Mouse (Mus musculus) heart, adult 9 months (tissue): Measurements from ENCODE around the gene Ssu72.
"Not testable (repeated sequence)": the region's sequence is repeated elsewhere in the genome, so short reads cannot be mapped to it uniquely, and the experiment has no call there.

ENCODE experiments used
- DNase-seq, 2 experiments: peaks; one replicate each; pipeline ENCODE4 v3.0.0; 2022; ENCODE audit warnings: low spot score in 2 of 2

The Ssu72 gene

DNA sequence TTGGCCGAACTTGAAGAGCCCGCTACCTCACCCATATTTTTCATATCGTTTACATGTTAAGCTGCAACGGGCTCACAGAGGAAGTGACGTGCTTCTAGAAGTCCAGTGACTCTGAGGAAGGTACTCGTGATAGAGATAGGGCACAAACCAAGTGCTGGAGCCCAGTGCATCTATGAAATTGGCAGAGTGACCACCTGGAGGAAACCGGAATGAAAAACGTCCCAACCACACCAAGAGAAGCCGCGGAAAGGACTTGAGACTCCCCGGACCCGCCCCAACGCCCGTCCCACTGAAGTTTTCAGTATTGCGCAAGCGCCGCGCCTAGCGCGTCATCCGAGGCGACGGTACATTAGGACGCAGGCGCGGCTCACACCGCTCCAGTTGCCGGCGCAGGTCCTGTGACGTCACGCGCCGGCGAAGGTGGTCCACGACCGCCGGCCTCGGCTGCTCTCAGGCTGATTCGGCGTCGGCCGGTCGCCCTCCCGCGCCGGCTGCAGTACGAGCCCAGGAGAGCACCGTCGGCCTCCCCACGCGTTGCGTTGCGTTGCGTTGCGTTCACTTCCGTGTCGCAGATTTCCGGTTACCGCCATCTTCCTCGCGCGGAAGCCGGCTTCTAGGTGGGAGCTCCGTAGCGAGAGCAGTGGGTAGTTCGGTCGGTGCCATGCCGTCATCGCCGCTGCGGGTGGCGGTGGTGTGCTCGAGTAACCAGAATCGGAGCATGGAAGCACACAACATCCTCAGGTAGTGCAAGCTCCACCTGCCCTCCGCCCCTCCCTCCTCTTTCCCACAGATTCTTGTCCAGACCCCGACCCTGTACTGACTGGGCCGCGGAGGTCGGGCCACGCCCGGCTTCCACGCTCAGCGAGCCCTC lies at the start of gene Ssu72:
Ssu72 (plus strand) TSS at position 80 of the 871 bp plus-strand sequence.
- peak; percentile 93 to 96 for DNase-seq

DNA sequence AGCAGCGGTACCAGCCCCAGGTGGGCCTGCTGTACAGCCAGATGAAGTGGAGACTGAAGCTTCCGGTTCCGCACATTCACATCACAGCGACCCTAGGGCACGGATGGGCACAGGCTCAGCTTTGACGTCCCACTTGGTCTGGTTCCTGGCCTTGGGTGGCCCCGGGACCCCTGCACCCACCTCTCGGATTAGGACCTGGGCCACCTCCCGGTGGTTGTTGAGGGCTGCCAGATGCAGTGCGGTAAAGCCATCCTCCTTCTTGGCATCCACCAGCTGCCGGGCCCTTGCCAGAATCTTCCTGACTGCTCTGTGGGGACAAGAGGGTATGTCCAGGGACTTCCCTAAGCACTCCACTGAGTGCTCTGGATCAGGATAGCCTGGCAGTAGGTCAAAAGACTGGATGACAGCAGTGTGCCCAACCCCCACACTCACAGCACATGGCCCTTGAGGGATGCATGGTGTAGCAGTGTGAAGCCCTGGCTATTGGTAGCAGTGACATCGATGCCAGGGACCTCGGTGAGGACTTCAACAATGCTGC lies 48.3 kb upstream of the Ssu72 start:
- no peak for DNase-seq

DNA sequence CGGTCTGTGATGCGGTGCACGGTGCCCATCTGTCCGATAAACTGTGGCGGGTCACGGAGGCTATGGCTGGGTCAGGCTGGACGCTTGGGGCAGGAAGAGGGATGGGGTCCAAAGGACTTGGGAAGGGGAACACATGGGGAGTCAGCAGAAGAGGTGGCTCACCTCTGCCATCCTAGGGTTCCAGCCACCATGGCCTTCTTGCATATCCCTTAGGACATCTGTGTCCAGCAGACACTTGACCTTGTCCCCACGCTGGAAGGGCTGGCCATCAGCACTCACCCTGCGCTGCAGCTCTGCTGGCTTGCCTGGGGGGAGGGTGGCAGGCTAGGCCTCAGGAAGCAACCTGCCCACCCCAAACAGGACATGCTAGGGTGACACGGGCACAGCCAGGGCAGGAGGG lies 45.6 kb upstream of the Ssu72 start:
- DNase-seq: no peak

DNA sequence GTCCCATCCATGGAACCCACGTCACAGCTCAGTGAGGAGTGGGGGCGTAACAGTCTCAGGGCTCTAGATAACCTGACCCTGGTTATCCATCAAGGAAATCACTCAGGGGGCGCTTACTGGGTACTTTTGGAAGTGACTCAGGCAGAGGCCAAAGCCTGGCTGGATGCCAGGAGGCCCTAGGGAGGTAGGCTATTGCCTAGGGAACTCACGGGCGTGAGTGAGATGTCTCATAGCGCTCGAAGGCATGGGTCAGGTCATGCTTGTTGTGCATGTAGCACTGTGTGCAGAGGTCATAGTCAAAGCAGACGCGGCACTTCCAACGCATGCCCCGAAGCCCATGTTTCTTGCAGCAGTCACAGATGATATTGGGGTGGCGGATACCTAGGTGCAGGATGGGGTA lies 44.0 kb upstream of the Ssu72 start:
- DNase-seq: no peak

DNA sequence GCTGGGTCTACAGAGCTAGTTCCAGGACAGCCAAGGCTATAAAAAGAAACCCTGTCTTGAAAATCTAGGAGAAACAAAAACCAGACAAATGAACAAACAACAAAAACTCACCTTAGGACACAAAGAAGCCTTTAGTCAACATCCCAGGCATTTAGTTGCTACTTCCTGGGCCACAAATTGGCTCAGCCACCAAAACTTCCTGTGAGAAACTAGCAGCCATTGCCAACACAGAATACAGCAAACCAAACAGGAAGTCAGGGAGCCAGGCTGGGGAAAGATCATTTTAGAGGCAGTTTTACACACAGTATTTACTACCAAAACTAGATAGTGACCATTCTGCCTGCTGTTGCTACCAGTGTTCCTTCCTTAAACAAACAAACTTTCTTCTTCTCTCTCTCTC lies 37.7 kb upstream of the Ssu72 start:
- DNase-seq: no peak

DNA sequence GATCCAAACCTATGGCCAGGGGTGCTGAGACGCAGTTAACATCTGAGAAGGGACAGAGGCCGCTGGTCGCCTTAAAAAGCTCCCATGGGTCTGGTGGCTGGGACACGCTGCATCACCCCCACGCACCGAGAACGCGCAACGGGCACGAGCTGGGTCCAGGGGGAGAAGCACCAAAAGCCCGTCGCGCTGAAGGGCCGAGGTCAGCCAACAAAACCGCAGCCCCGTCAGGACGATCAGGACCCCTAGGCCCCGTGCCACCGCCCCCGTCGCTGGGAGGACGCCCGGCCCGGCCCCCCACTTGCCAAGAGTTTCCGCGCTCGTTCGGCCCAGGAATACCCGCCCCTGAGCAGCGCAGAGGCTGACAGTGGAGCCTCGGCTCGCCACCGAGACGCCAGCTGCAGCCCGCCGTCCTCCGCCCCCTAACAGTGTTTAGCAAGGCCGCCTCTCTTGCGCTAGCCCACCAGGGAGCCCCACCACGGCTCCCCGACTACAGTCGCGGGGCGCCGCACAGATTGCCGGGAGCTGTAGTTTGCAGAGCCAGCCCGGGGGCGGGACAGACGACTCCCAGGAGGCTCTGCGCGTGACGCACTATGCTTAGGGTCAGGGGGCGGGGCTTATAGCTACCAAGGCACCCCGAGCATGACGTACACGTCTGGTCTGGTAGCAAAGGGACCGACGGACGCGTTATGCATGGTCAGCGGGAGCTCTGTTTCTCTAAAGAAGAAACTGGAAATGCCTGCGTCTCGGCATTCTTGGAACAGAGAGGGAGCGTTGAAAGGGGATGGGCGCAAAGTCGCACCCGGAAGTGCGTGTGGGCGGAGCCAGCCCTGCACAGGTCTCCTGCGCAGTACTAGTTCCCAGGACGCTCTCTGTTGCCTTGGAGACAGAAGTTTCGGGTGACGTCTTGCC lies 35.7 kb upstream of the Ssu72 start, which contains the start of gene Mib2:
Mib2 (minus strand) TSS at position 510 of the 909 bp plus-strand sequence.
- DNase-seq: peak; percentile 96 to 98

DNA sequence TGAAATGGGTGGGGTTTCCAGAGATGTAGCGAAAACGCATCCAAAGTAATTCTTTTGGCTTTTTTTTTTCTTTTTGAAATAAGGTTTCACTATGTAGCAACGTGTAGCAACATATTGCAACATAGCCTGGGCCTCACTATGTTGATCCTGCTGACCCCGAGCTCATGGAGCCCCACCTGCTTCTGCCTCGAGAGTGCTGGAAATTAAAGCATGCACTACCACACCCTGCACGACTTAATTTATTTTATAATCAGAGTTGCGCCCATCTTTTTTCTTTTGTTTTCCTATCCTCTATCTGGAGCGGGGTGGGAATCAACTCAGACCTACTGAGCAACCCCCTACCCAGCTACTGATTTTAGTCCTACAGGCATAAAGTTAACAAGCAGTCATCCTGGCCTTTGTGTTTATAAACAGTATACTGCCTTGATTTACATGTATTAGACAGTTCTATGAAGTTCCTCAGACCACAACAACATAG lies 35.0 kb upstream of the Ssu72 start:
- DNase-seq: no peak

DNA sequence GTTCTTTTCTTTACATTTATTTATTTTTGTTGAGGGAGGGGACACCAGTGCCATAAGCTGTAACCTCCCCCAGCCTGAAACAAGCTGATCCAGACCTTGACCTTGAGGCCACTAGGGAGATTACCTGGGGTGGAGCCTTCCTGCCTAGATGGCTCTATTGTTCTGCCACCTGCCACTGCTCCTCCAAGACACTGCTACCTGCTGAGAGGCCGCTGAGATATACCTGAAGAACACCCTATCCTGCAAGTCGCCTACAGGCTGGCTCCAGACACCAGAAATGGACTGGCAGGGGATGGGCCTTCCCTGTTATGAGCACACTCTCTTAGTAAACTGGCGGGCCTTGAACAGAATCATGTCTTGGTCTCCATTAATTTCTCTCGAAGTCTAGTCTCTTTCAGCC lies 34.4 kb upstream of the Ssu72 start:
- DNase-seq: not testable (repeated sequence)

DNA sequence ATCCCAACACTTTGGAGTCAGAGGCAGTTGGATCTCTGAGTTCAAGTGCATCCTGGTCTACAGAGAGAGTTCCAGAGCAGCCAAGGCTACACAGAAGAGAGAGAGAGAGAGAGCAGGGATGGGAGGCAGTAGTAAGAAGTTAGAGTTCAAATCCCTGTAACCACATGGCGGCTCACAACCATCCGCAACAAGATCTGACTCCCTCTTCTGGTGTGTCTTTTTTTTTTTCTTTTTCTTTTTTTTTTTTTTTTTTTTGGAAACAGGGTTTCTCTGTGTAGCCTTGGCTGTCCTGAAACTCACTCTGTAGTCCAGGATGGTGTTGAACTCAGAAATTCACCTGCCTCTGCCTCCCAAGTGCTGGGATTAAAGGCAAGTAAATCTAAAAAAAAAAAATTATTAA lies 32.5 kb upstream of the Ssu72 start:
- DNase-seq: no peak

DNA sequence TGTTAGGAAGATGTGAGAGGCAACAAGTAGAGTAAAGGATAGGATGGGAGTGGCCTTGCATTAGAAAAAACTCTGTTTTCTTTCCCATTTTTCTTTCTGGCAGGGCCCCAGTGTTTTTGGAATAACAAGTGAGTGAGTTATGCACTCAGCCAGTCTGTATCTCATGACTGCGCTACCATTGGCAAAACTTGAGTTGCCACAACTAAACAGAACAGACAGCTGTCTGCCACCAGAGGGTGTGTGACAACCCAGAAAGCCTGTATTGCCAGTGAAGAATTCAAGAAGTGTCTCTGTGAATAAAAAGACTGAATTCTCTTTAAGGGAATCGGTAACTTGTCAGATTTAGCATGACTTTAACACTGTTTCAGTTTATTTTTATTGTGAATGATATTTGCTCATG lies 28.6 kb upstream of the Ssu72 start:
- DNase-seq: no peak

DNA sequence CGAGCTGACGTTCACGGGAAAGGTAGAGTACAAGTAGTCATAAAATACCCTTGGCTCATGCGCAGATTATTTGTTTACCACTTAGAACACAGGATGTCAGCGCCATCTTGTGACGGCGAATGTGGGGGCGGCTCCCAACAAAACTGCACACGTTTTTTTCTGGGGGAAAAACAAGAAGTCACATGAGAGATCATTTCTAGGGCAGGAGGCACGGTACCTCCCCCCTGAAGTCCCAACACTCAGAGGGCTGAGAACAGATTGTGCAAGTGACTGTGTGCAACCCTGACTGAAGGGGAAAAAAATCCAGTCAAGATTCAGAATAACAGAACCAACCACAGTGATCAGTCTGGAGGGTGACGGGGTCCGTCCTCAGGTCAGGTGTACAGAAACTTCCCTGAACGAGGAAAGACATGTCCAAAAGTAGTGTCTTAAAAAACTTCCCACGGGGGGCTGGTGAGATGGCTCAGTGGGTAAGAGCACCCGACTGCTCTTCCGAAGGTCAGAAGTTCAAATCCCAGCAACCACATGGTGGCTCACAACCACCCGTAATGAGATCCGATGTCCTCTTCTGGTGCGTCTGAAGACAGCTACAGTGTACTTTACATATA lies 20.8 kb upstream of the Ssu72 start:
- DNase-seq: not testable (repeated sequence)

DNA sequence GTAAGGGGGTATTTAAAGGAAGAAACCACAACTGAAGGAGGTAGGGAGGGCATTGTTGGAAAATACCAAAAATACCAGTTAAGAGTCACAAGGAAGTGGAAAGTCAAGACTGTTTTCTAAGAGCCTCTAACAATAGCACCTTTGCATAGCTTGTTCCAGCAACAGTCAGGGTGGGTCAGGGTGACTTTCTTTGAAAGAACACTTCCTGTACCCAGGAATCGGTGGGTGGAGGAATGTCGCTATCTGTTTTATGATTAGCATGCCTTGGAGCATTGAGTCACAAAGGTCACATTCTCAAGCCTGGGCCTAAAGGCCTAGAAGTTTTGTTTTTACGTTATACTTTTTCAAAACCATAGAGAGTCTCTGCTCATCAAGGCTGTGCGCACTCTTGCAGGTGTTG lies 16.8 kb upstream of the Ssu72 start:
- not testable (repeated sequence) for DNase-seq

DNA sequence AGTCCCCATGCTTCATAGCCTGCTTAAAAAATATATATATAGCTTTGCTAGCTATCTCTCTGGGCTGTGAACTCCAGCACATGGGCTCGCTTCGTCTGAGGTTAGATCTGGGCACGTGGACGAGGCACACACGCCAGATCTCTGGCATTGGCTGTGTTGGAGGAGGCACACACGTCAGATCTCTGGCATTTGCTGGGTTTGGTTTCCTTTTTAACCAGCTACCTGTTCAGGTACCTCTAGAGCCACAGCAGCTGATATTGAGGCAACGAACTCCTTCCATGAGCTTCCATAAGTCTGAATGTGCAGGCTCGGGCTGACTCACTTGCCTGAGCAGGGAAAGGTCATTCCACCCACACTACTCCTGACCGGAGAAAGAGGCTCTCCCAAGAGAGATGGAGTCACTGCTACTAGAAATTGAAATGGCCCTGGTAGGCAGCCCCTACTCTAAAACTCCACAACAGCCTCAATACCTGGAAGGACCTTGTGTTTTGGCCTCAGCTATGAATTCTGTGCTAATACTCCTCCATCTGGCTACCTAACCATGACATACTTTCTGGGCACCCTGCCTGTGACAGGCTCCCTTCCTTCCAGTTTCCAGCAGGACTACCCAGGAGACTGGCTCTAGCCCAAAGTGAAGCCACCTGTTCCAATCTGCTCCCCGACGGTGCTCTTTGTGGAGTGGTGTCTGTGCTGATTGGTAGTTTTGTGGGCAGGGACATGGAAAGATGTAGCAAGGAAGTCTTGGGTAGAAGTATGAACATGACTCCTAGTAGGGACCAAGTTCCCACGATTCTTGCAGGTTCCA lies 13.8 kb upstream of the Ssu72 start:
- no peak for DNase-seq

DNA sequence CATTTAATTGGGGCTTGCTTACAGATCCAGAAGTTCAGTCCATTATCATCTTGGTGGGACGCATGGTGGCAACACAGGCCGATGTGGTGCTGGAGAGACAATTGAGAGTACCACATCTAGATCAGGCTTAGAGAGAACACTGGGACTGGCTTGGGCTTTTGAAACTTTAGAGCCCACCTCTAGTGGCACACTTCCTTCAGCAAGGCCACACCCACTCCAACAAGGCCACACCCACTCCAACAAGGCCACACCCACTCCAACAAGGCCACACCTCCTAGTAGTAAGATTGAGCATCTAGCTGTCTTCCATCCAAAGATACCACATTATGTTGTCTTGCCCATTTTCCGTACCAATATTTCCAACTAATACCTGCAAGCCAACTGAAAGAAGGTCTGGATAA lies 12.2 kb upstream of the Ssu72 start:
- DNase-seq: no peak

DNA sequence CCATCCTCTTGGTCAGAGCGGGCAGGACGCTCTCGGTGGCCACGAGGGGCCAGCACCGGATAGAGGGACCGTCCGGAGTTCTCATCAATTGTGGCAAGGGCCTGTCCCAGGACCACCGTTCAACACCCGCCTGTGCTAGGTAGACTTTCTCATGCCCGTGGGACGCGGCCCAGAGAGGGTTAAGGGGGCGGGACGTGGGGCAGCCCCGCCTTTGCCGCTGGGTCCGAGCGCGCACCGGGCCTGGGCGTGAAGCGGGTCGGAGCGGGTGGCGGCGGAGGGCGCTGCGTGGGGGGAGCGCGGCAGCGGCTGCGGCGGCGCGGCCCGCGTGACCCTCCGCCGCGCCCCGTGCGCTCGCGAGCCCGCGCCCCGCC lies 10.5 kb upstream of the Ssu72 start, which contains the start of gene Fndc10:
Fndc10 (plus strand) TSS at position 232 of the 371 bp plus-strand sequence.
- DNase-seq: peak; percentile 55 to 56

DNA sequence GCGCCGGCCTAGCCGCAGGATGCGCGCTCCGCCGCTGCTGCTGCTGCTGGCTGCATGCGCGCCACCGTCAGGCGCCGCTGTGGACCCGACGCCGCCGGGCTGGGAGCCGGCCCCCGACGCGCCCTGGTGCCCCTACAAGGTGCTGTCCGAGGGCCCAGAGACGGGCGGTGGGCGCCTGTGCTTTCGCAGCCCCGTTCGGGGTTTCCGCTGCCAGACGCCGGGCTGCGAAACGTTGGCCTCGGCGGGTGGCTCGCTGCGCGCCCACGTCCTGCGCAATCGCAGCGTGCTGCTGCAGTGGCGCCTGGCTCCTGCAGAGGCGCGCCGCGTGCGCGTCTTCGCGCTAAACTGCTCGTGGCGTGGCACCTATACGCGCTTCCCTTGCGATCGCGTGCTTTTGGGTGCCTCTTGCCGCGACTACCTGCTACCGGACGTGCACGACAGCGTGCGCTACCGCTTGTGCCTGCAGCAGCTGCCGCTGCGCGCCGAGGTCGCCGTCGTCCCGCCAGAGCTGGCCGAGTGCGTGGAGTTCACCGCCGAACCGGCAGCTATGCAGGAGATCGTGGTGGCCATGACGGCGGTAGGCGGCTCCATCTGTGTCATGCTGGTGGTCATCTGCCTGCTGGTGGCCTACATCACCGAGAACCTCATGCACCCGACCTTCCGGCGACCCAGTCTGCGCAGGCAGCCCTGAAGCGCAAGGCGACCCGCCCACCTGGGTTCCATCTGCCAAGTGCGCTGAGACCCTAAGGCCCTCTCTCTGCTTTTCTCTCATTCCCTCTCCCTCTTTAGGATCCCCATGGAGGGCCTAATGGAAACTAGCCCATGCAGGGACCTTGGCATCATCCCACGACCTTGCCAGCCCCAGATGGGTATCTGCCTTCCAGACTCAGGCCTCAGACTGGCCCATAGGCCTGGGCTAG lies 9.9 kb upstream of the Ssu72 start:
- peak; percentile 39 to 57 for DNase-seq

DNA sequence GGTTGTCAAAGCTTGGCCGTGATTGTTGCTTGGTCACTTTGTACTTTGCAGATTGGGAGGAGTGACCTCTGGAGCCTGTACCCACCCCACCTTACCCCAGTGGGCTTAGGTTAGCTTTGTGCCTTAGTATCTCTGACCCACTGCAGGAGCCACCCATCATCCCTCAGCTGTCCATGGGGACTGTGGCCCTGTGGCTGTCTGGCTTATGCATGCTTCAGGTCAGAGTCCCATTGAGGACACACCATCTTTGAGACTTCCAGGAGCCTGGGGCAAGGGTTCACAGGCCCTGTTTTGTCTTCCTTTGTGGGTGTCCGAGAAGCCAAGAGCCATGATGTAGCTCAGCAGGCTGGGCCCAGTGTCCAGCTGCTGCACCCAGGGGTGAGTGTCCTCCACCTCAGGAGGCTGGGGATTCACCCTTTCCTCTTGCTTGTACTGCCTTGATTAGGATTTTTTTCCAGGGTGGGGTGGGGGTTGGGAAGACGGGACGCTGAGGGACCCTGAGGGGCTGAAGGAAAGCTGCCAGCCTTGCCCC lies 9.0 kb upstream of the Ssu72 start:
- no peak for DNase-seq

DNA sequence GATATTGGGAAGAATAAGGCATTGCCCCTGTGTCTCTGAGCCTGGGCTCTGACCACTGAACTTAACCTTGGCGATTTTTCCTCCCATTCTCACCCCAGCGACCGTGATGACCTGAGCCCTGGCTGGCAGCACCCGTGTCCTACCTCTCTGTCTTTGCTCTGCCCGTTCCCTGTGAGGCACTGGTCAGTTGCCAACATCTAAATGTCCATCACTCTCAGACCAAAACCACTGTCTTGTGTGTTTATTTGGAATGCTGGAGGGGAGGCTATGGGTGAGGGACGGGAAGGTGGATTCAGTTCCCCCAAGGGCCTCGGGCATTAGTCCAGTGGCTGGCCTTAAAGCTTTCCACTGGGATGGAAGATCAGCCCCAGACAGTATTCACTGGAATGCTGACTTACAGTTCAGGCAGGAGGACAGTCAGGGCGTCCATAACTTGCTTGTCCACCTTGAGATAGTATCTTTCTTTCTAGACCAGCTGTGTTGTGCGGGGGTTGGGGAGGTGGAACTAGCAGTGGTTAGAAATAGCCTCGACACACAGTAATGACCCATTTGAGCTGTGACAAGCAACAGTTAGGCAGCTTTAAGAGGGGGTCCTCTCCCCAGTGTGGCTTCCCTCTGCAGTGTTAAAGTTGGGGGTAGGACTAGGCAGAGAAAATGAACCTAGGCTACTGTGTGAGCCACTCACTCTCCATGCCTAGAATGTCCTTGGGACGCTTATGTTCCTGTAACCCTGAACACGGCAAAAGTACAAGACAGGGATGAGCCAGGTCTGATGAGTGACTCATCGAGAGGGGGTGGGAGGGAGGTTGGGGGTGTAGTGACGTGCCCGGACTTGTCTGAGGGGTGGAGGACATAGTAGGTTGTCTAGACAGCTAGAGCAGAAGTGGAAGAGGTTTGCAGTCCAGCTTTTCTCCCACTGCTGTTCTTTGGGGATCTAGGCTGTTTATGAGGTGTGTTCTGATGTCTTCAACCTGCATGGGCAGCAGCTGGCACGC lies 8.0 kb upstream of the Ssu72 start:
- DNase-seq: no peak
